Mouse (Mus musculus) heart, adult 8-10 months (tissue): ENCODE measurements around the gene Minos1. TPM values are rescaled to one million over a fixed set of nuclear protein-coding genes. Genes with fewer than 3 reads are reported as not detected.

Source experiments
- DNase-seq: peaks from one replicate; pipeline ENCODE4 v3.0.0; 2022; ENCODE audit warnings: low spot score
- total RNA-seq, 4 experiments: library from RNA; stranded (reverse); gene quantifications; 2 replicates each; pipeline ENCODE4 v1.2.4; 2022

Minos1 gene
- total RNA-seq, 4 experiments from 2014 or later, result 570 to 700 (median 625) TPM

GRCm38 (mm10) chr4:139144577-139144976, 13.7 kb upstream of the Minos1 start:
- no peak for DNase-seq

GRCm38 (mm10) chr4:139142985-139143384, 12.1 kb upstream of the Minos1 start:
- DNase-seq, result no peak

DNA sequence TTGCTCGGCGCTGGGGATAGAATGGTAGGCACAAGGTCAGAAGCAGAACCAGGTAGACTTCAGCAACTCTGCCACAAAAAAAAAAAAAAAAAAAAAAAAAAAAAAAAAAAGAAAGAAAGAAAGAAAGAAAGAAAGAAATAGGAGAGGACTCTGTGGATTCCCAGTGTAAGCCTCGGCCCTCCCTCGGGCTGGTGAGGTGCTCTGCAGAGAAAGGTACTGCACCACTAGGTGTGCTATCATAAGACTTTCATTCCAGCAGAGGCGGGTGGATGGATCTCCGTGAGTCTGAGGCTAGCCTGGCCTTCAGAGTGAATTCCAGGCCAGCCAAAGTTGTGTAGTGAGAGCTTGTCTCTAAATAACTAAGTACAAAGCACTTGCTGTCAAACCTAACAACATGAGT, 10.9 kb upstream of the Minos1 start:
- DNase-seq, result no peak

DNA sequence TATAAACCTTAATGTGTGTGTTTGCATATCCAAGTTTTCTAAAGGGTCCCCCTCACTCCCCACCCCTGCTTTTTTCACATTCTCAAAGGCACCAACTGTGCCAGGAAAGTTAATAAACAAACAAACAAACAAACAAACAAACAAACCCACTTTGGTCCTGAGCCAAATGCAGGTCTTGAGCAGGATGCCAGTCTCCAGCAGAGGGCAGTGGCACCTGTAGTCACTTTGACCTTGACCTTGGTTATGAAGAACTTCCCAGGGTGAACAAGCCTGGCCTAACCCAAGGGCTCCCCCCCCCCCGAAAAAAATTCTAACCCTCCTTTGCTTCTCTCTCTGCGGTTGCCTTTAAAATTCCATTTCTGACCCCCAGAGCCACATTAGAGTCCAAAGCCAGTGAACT, 9.4 kb upstream of the Minos1 start:
- no peak for DNase-seq

DNA sequence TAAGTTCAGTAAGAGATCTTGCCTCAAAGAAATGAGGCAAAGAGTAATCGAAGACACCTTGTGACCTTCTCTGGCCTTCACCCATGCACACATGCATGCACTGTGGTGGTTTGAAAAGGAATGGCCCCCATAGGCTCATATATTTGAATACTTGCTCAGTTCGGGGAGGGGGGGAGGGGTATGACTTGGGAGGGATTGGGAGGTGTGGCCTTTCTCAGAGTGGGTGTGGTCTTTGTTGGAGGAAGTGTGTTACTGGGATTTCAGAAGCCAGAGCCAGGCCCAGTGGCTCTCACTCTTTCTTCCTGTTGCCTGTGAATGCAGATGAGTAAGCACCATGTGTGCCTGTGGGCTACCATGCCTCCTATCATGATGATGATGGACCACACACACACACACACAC, 5.1 kb upstream of the Minos1 start:
- no peak for DNase-seq

DNA sequence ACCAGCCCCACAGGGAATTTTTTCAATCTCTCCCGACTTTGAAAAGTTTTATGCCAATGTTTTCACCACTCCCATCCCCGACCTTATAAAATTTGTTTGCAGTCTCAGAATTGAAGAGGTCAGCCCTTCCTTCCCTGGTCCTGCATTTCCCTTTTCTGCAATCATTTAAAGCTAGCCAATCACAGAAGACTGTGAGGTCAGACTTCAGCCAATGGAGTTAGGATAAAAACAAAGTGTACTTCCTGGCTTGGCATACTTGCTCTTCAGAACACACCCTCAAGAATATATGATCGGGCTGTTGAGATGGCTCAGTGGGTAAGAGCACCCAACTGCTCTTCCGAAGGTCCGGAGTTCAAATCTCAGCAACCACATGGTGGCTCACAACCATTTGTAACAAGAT, 2.2 kb upstream of the Minos1 start:
- no peak for DNase-seq

- DNase-seq, result no peak
Observed at GRCm38 (mm10) chr4:139131858-139132672, 1.2 kb upstream of the Minos1 start.

DNA sequence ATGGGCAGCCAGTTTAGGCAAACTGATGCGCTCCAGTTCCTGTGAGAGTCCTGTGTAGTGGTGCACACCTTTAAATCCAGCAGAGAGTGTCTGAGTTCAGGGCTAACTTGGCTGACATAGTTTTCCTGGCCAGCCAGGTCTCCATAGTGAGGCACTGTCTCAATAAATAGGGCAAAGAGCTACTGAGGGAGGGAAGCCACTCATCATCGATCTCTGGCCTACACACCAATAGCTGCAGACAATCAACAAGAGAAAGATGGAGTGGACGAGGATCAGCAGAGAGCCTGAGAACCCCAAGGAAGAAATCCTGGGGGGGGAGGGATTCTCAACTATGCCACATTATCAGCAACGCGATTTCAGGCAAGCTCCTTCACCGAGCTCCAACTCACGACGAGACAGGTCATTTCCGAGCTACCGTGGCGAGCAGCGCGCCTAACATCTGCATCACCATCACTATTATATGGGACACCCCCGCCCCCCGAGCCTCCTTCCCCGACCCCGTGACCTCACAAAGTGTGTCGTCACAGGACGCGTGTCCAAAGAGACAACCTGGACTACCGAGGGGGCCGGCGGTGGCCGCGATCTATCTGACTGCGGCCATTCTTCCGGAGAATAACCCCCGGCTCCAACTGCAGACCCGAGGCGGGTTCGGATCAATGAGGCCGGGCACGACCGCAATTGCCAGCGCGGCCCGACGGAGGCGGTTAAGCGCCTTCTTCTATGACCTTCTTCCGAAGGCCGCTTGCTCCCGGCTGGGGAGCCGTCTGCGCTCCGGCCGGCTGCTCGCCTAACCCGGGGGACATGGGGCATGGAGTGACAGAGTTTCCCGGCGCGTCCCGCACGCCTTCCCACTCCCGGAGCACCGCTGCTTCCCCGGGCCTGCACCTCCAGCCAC, 860 bp downstream of the Minos1 start:
- no peak for DNase-seq

- DNase-seq, result no peak
Observed at GRCm38 (mm10) chr4:139126475-139126874, 4.4 kb downstream of the Minos1 start.

GRCm38 (mm10) chr4:139124940-139125339, 6.0 kb downstream of the Minos1 start:
- no peak for DNase-seq

- no peak for DNase-seq
Observed at GRCm38 (mm10) chr4:139122557-139122956, 8.4 kb downstream of the Minos1 start.

DNA sequence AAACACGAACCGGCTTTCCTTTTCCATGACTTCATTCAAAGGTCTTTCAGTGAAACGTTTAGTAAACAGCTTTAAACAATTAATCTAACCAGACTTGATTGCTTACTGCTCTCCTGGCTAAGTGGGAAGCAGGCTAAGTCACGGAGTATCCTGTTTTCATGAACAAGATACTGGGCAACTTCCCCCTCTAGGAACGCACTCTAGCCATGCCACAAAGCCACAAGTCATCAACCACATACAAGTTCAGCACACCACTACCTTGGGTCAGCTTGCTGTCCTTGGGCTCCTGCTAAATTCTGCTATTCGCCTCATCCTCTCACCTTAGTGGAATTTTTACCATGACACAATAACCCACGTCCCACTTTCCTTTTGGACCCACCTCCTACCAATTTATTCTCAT, 9.9 kb downstream of the Minos1 start:
- DNase-seq, result no peak

- DNase-seq, result no peak
Observed at GRCm38 (mm10) chr4:139120281-139120814, 10.6 kb downstream of the Minos1 start.

- DNase-seq, result no peak
Observed at GRCm38 (mm10) chr4:139116356-139117063, 14.4 kb downstream of the Minos1 start.

DNA sequence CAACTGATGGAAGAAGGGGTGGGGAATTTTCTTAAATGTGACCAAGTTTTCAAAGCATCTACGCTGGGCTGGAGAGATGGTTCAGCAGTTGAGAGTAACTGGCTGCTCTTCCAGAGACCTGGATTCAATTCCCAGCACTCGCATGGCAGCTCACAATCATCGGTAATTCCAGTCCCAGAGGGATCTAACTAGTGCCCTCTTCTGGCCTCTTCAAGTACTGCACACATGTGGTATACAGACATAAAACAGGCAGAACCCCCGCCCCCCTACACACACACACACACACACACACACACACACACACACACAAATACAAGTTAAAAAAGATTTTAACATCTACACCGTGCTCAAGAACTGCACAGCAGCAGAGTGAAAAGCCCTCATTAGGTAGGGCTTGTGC, 15.2 kb downstream of the Minos1 start:
- DNase-seq, result no peak

DNA sequence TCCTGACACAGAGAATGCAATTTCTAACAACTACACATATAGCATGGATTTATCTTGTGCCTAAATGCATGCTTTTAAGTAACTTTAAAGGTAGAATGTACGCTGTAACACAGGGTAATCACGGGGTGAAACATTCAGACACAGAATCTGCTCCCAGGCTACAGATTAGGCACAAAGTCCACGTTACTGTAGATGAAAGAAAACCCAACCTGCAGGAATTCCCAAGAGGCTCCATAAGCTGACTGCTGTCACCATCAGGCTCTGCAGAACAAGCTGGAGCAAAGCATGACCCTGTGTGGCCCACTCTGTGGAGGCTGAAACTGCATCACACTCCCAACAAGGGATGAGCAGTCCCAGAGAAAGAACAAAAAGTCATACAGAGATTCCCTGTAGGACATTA, 18.4 kb downstream of the Minos1 start:
- DNase-seq, result no peak

GRCm38 (mm10) chr4:139111421-139111820, 19.5 kb downstream of the Minos1 start:
- DNase-seq, result no peak

DNA sequence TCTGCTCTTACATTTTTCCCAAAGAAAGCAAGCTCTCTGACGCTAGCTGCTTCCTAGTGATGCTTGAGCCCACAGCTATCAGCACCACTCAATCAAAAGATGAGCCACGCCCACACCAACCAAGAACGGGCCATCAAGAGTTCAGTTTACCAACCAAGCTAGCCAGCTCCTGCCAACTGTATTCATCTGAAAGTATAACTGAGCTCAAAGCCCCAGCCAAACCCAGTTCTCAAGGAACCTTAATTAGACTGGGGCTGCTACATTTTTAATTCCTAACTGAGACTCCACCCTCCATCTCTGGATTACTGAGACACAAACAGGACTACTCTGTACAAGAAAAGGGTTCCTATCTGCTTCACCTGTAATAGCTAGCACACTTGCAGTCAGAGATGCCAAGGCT, 20.1 kb downstream of the Minos1 start:
- DNase-seq, result no peak

GRCm38 (mm10) chr4:139105453-139105852, 25.5 kb downstream of the Minos1 start:
- no peak for DNase-seq

- DNase-seq, result no peak
Observed at GRCm38 (mm10) chr4:139101546-139101945, 29.4 kb downstream of the Minos1 start.

GRCm38 (mm10) chr4:139100326-139100725, 30.6 kb downstream of the Minos1 start:
- no peak for DNase-seq

- DNase-seq, result no peak
Observed at GRCm38 (mm10) chr4:139096201-139096600, 34.7 kb downstream of the Minos1 start.
